In genomic region chr6:37317904-37318303, GRCm38 (mm10) we compare ENCODE assay signal across 20 mouse cellular contexts. TPM values are rescaled to one million over a fixed set of nuclear protein-coding genes. Genes with fewer than 3 reads are reported as not detected.
A peak's percentile ranks its signal among the peaks of the same experiment; 100 is the strongest.
DNase-seq lines count a peak whose midpoint lies in the region; ATAC-seq and TF ChIP-seq lines count a peak whose summit lies in the region.
"Had no signal": no experiment of that assay in that cellular context is flagged by ENCODE, and none has a peak within 500 bp of the region (broad histone marks: within the 10 kb centered on the region; RNA-seq: fewer than 3 reads in every experiment).

No protein-coding gene starts in this region.

- no peaks in the 10 kb centered on the region for H3K4me1 ChIP-seq in midbrain, embryonic 11.5 days (ENCODE audit: control insufficient read depth, insufficient read depth, low read length)
- no peaks in the 10 kb centered on the region for H3K4me1 ChIP-seq in midbrain, embryonic 15.5 days
- H3K4me1 ChIP-seq in kidney, embryonic 15.5 days: no peaks in the 10 kb centered on the region
- H3K4me1 ChIP-seq: embryonic facial prominence, embryonic 12.5 days; heart, embryonic 15.5 days; hindbrain, embryonic 13.5 days had no signal

- in situ Hi-C loops in Patski (cut with MboI; ENCODE audit: low pct_unique_long_range_greater_than_20kb): no loop called here

- peak; percentile 32 for DNase-seq in adrenal gland, postnatal 14 days
- DNase-seq in adrenal gland, adult 8-10 months: no peak
- DNase-seq in midbrain, embryonic 11.5 days (ENCODE audit: low spot score, missing footprints): peak; percentile 10
- no peak for DNase-seq in Patski (ENCODE audit: low read depth, low spot score)
- DNase-seq: cerebellum, adult 11-12 months; cerebellum, adult 9-10 months; cerebellum, postnatal 25 days; gastrocnemius, postnatal 36 days; heart, adult 18-20 months; heart, postnatal 14 days; kidney, adult 11 months had no signal

- no peaks in the 10 kb centered on the region for H3K9me3 ChIP-seq in midbrain, embryonic 11.5 days (ENCODE audit: control insufficient read depth, low read length)
- no peaks in the 10 kb centered on the region for H3K9me3 ChIP-seq in midbrain, embryonic 15.5 days
- H3K9me3 ChIP-seq in kidney, embryonic 15.5 days (replicated peaks): no peaks in the 10 kb centered on the region
- H3K9me3 ChIP-seq: embryonic facial prominence, embryonic 12.5 days; G1E; heart, embryonic 15.5 days; hindbrain, embryonic 13.5 days had no signal

- TF ChIP-seq CTCF in Patski (IDR thresholded peaks at IDR 0.05): no peak

- H3K27me3 ChIP-seq in midbrain, embryonic 11.5 days (ENCODE audit: control insufficient read depth, insufficient read depth, low read length): no peaks in the 10 kb centered on the region
- H3K27me3 ChIP-seq in midbrain, embryonic 15.5 days (replicated peaks): no peaks in the 10 kb centered on the region
- H3K27me3 ChIP-seq in Patski: peaks cover 27% of the 10 kb centered on the region
- no peaks in the 10 kb centered on the region for H3K27me3 ChIP-seq in kidney, embryonic 15.5 days
- H3K27me3 ChIP-seq: embryonic facial prominence, embryonic 12.5 days; heart, embryonic 15.5 days; hindbrain, embryonic 13.5 days had no signal

- 84% methylated on average over 5 of the region's 5 CpGs for WGBS in midbrain, embryonic 11.5 days
- 91% methylated on average over 5 of the region's 5 CpGs for WGBS in midbrain, embryonic 15.5 days
- 61% methylated on average over 5 of the region's 5 CpGs for WGBS in kidney, embryonic 15.5 days

- ATAC-seq in midbrain, embryonic 11.5 days (ENCODE audit: low FRiP score): no peak
- no peak for ATAC-seq in midbrain, embryonic 15.5 days (replicated peaks)
- ATAC-seq in Patski: peak; percentile 35
- ATAC-seq in kidney, embryonic 15.5 days (replicated peaks; ENCODE audit: low FRiP score): no peak
- ATAC-seq: forebrain, embryonic 16.5 days; hindbrain, postnatal 0 days had no signal

- POLR2A ChIA-PET in Patski (lab: Charles Lee): no interaction called here

- H3K4me2 ChIP-seq in midbrain, embryonic 11.5 days: no peak overlapping the region
- no peak overlapping the region for H3K4me2 ChIP-seq in midbrain, embryonic 15.5 days
- no peak overlapping the region for H3K4me2 ChIP-seq in kidney, embryonic 15.5 days
- H3K4me2 ChIP-seq: embryonic facial prominence, embryonic 12.5 days; heart, embryonic 11.5 days; heart, embryonic 15.5 days; hindbrain, embryonic 13.5 days had no signal

- no peak overlapping the region for H3K27ac ChIP-seq in midbrain, embryonic 11.5 days (ENCODE audit: low read depth, low read length)
- H3K27ac ChIP-seq in midbrain, embryonic 15.5 days: no peak overlapping the region
- no peak overlapping the region for H3K27ac ChIP-seq in kidney, embryonic 15.5 days
- H3K27ac ChIP-seq: embryonic facial prominence, embryonic 12.5 days; heart, embryonic 15.5 days; hindbrain, embryonic 13.5 days; hindbrain, postnatal 0 days had no signal

- H3K4me3 ChIP-seq in midbrain, embryonic 11.5 days (ENCODE audit: low read depth, low read length): no peak overlapping the region
- no peak overlapping the region for H3K4me3 ChIP-seq in midbrain, embryonic 15.5 days
- H3K4me3 ChIP-seq in kidney, embryonic 15.5 days (replicated peaks): no peak overlapping the region
- H3K4me3 ChIP-seq: embryonic facial prominence, embryonic 12.5 days; heart, embryonic 15.5 days; hindbrain, embryonic 13.5 days had no signal

- H3K9ac ChIP-seq in midbrain, embryonic 11.5 days (ENCODE audit: low read length): no peak overlapping the region
- H3K9ac ChIP-seq in midbrain, embryonic 15.5 days: no peak overlapping the region
- no peak overlapping the region for H3K9ac ChIP-seq in kidney, embryonic 15.5 days
- H3K9ac ChIP-seq: embryonic facial prominence, embryonic 12.5 days; heart, embryonic 15.5 days; hindbrain, embryonic 13.5 days had no signal

- CTCF ChIA-PET in Patski (lab: Charles Lee): interaction anchor here (0.9 to 2.5 kb wide), 5 partner anchors 9 to 221 kb away, joined by 3 to 15 read pairs (median 3); no protein-coding TSS in a partner anchor

- no peaks in the 10 kb centered on the region for H3K36me3 ChIP-seq in midbrain, embryonic 11.5 days (ENCODE audit: control insufficient read depth, insufficient read depth, low read length)
- no peaks in the 10 kb centered on the region for H3K36me3 ChIP-seq in midbrain, embryonic 15.5 days (replicated peaks)
- H3K36me3 ChIP-seq in kidney, embryonic 15.5 days: no peaks in the 10 kb centered on the region
- H3K36me3 ChIP-seq: embryonic facial prominence, embryonic 12.5 days; G1E; heart, embryonic 15.5 days; hindbrain, embryonic 13.5 days had no signal

RNA-seq across cellular contexts. Expression of gene Dgki, which starts 17.9 kb away (rescaled TPM):
- total RNA-seq in adrenal gland, postnatal 14 days (2021): 2.2 and 2.4 TPM in 2 replicates
- total RNA-seq in adrenal gland, adult 8-10 months (2022): 1 to 10 TPM; 2.3 to 6.9 (median 4.9) TPM
- 2.1 TPM in 2 replicates for polyA plus RNA-seq in midbrain, embryonic 11.5 days (2014; fragmentation: Nextera tagmentation; extraction: Ambion mirVana)
- polyA plus RNA-seq in midbrain, embryonic 15.5 days (2015; fragmentation: Nextera tagmentation; extraction: Ambion mirVana): 6.9 and 8.9 TPM in 2 replicates
- 0.03 TPM for polyA plus RNA-seq in Patski (2021)
- polyA plus RNA-seq in kidney, embryonic 15.5 days (2015; fragmentation: Nextera tagmentation; extraction: Ambion mirVana): 0.39 and 0.55 TPM in 2 replicates
- polyA plus RNA-seq: G1E had no signal

Comparison
In these comparisons a context has a peak if more than half of its experiments do, and no peak if none do; other contexts are left out.
1. DNase-seq: peak in adrenal gland, postnatal 14 days (single experiment) and midbrain, embryonic 11.5 days (single experiment); none in adrenal gland, adult 8-10 months (single experiment) and Patski (single experiment).